Mouse (Mus musculus): ENCODE data around the gene Mcidas.
"Not testable (repeated sequence)": the region's sequence is repeated elsewhere in the genome, so short reads cannot be mapped to it uniquely, and the experiment has no call there.

Mcidas gene

GRCm38 (mm10) chr13:113012683-113013082, 19.0 kb downstream of the Mcidas start:
- no peak for DNase-seq (ENCODE audit: low spot score in 2 of 2)

GRCm38 (mm10) chr13:113013174-113013953, 19.7 kb downstream of the Mcidas start:
- not testable (repeated sequence) for DNase-seq (ENCODE audit: low spot score in 2 of 2)

- no peak for DNase-seq (ENCODE audit: low spot score in 2 of 2)
Observed at GRCm38 (mm10) chr13:113021521-113021920, 27.9 kb downstream of the Mcidas start.

- no peak for DNase-seq (ENCODE audit: low spot score in 2 of 2)
Observed at GRCm38 (mm10) chr13:113022467-113022866, 28.8 kb downstream of the Mcidas start.

GRCm38 (mm10) chr13:113023274-113024143, 29.9 kb downstream of the Mcidas start:
- DNase-seq (ENCODE audit: low spot score in 2 of 2): no peak

GRCm38 (mm10) chr13:113031351-113031750, 37.7 kb downstream of the Mcidas start:
- DNase-seq (ENCODE audit: low spot score in 2 of 2): no peak

GRCm38 (mm10) chr13:113031792-113032571, 38.3 kb downstream of the Mcidas start:
- peak in 1 of 2 experiments; percentile 20 for DNase-seq (ENCODE audit: low spot score in 2 of 2)

GRCm38 (mm10) chr13:113032831-113033230, 39.2 kb downstream of the Mcidas start:
- no peak for DNase-seq (ENCODE audit: low spot score in 2 of 2)

GRCm38 (mm10) chr13:113034271-113034886, 40.7 kb downstream of the Mcidas start:
- no peak for DNase-seq (ENCODE audit: low spot score in 2 of 2)

- DNase-seq (ENCODE audit: low spot score in 2 of 2): no peak
Observed at GRCm38 (mm10) chr13:113034950-113035421, 41.3 kb downstream of the Mcidas start, which contains the start of gene Cdc20b. Gene Cdc20b, plus strand, starts transcription at chr13:113035111.

GRCm38 (mm10) chr13:113035852-113036251, 42.2 kb downstream of the Mcidas start:
- DNase-seq (ENCODE audit: low spot score in 2 of 2): peak in 1 of 2 experiments; percentile 51

- no peak for DNase-seq (ENCODE audit: low spot score in 2 of 2)
Observed at GRCm38 (mm10) chr13:113044876-113045275, 51.2 kb downstream of the Mcidas start.

- DNase-seq (ENCODE audit: low spot score in 2 of 2): no peak
Observed at GRCm38 (mm10) chr13:113045458-113046110, 51.9 kb downstream of the Mcidas start.

GRCm38 (mm10) chr13:113046211-113046883, 52.7 kb downstream of the Mcidas start, which contains the start of gene Gpx8:
Gene Gpx8, minus strand, starts transcription at chr13:113046410.
- DNase-seq (ENCODE audit: low spot score in 2 of 2): no peak

GRCm38 (mm10) chr13:113047018-113047417, 53.4 kb downstream of the Mcidas start:
- no peak for DNase-seq (ENCODE audit: low spot score in 2 of 2)

- DNase-seq (ENCODE audit: low spot score in 2 of 2): no peak
Observed at GRCm38 (mm10) chr13:113047647-113048046, 54.0 kb downstream of the Mcidas start.

All from frontal cortex, postnatal 25 days (tissue).